Mouse (Mus musculus): ENCODE data around the gene Cacna2d3. TPM values are rescaled to one million over a fixed set of nuclear protein-coding genes. Genes with fewer than 3 reads are reported as not detected.
A peak's percentile ranks its signal among the peaks of the same experiment; 100 is the strongest.

Cacna2d3 gene
- total and polyA plus RNA-seq, 2 experiments from 2014 or later: 24.0 to 32.8 TPM

DNA sequence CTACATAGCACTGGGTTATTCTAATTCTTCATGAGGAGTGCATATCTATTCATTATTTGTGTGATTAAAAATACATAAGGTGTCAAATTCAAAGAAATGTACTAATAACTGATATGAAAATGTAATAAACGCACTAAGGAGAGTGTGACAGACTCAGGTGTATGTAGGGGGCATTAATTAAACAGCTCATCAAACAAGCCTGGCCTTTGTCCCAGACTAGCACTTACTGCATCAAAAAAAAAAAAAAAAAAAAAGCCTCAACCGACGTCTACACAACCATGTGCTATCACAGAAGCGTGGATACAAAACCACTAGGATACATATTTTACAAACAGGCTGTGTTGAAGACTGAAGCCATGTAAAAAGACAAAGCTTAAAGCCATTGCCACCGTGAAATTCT is 169.2 kb downstream of the Cacna2d3 start:
- Histone ChIP-seq H3K9me3 (ENCODE audit: low read length) (no peaks in the 10 kb centered on the region), H3K27ac (ENCODE audit: low read depth, low read length) (no peak overlapping the region), H3K4me2 (ENCODE audit: low read depth, low read length, poor library complexity, severe bottlenecking) (no peak overlapping the region), H3K27me3 (ENCODE audit: insufficient read depth, low read length) (no peaks in the 10 kb centered on the region), H3K9ac (replicated peaks; ENCODE audit: low read length, poor library complexity, severe bottlenecking) (no peak overlapping the region), H3K4me3 (ENCODE audit: low read depth, low read length) (no peak overlapping the region), H3K4me1 (ENCODE audit: insufficient read depth, low read length) (no peaks in the 10 kb centered on the region), H3K36me3 (ENCODE audit: insufficient read depth, low read length) (no peaks in the 10 kb centered on the region)
- WGBS: 59% methylated on average over 5 of the region's 5 CpGs
- no peak for TF ChIP-seq CTCF (IDR thresholded peaks at IDR 0.05)
- ATAC-seq (ENCODE audit: low FRiP score) (no peak), DNase-seq (ENCODE audit: low spot score) (no peak)

DNA sequence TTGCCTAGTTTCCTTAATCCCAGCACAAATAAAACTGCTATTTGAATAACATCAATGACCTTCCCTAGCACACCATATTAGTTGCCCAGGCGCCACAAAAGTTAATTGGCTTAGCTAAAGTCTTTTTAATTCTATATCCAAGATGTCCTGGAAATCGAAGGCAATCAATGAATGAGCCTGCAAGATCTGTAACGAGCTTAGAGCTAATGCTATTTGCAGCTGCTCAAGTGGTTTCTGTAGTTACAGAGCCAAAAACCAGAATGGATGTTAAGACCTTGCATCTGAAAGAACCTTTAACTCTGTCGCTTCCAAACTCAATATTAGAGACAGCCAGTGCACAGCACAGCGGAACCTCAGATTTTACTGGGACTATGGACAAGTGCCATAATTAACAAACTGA is 173.0 kb downstream of the Cacna2d3 start:
- Histone ChIP-seq H3K9ac (replicated peaks; ENCODE audit: low read length, poor library complexity, severe bottlenecking) (no peak overlapping the region), H3K4me3 (ENCODE audit: low read depth, low read length) (no peak overlapping the region), H3K9me3 (ENCODE audit: low read length) (no peaks in the 10 kb centered on the region), H3K27ac (ENCODE audit: low read depth, low read length) (no peak overlapping the region), H3K27me3 (ENCODE audit: insufficient read depth, low read length) (no peaks in the 10 kb centered on the region), H3K4me1 (ENCODE audit: insufficient read depth, low read length) (no peaks in the 10 kb centered on the region), H3K4me2 (ENCODE audit: low read depth, low read length, poor library complexity, severe bottlenecking) (no peak overlapping the region), H3K36me3 (ENCODE audit: insufficient read depth, low read length) (no peaks in the 10 kb centered on the region)
- TF ChIP-seq CTCF (IDR thresholded peaks at IDR 0.05): no peak
- ATAC-seq (ENCODE audit: low FRiP score): no peak
- 31% methylated on average over 5 of the region's 5 CpGs for WGBS
- DNase-seq (ENCODE audit: low spot score): no peak

DNA sequence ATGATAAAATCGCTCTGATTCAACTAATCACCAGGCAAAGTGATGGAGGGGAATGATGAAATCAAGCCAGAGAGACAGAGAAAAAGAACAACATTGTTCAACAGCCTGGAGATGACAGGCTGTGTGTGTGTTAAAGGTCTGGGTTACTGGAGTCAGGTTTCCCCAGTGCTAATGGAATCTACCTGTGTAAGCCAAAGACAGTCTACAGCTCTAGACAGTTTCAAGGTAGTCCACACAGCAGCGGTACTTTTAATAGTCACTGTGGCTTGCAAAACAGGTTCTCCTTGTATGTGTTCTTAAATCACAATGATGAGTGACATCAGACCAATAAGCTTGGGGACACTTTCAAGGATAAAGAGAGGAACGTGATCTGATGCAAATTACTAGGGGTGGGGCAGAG is 191.1 kb downstream of the Cacna2d3 start:
- DNase-seq (ENCODE audit: low spot score): no peak
- Histone ChIP-seq H3K27ac (ENCODE audit: low read depth, low read length) (no peak overlapping the region), H3K27me3 (ENCODE audit: insufficient read depth, low read length) (no peaks in the 10 kb centered on the region), H3K9ac (replicated peaks; ENCODE audit: low read length, poor library complexity, severe bottlenecking) (no peak overlapping the region), H3K4me3 (ENCODE audit: low read depth, low read length) (no peak overlapping the region), H3K4me1 (ENCODE audit: insufficient read depth, low read length) (no peaks in the 10 kb centered on the region), H3K9me3 (ENCODE audit: low read length) (peaks cover 3% of the 10 kb centered on the region; the same call in 1 of the 2 replicates), H3K4me2 (ENCODE audit: low read depth, low read length, poor library complexity, severe bottlenecking) (no peak overlapping the region), H3K36me3 (ENCODE audit: insufficient read depth, low read length) (no peaks in the 10 kb centered on the region)
- ATAC-seq (ENCODE audit: low FRiP score): no peak
- 79% methylated on average over 3 of the region's 3 CpGs for WGBS
- no peak for TF ChIP-seq CTCF (IDR thresholded peaks at IDR 0.05)

DNA sequence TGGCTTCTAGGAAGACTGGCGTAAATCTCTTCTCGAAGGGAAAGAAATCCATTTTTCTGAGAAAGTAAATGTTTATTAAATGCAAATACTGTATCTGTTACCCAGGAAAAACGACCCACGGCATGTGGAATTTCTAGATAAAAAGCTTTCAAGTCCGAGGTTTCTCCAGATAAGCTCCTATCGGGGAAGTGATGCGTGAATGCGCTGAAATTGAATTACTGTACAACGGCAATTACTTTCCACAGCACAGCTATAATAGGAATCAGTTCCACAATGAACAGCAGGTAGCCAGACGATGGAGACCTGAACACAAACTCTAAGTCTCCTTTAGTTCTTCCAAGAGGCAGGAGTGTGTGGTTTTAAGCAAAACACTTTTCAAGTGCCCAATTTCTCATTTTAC is 193.0 kb downstream of the Cacna2d3 start:
- H3K9ac ChIP-seq (replicated peaks; ENCODE audit: low read length, poor library complexity, severe bottlenecking): no peak overlapping the region
- H3K27ac ChIP-seq (ENCODE audit: low read depth, low read length): no peak overlapping the region
- H3K4me1 ChIP-seq (ENCODE audit: insufficient read depth, low read length): no peaks in the 10 kb centered on the region
- no peak overlapping the region for H3K4me2 ChIP-seq (ENCODE audit: low read depth, low read length, poor library complexity, severe bottlenecking)
- H3K36me3 ChIP-seq (ENCODE audit: insufficient read depth, low read length): no peaks in the 10 kb centered on the region
- no peak for TF ChIP-seq CTCF (IDR thresholded peaks at IDR 0.05)
- DNase-seq (ENCODE audit: low spot score) (peak; percentile 20), ATAC-seq (ENCODE audit: low FRiP score) (no peak)
- H3K9me3 ChIP-seq (ENCODE audit: low read length): peaks cover 3% of the 10 kb centered on the region; the same call in 1 of the 2 replicates
- H3K4me3 ChIP-seq (ENCODE audit: low read depth, low read length): no peak overlapping the region
- H3K27me3 ChIP-seq (ENCODE audit: insufficient read depth, low read length): no peaks in the 10 kb centered on the region
- 44% methylated on average over 10 of the region's 10 CpGs for WGBS

DNA sequence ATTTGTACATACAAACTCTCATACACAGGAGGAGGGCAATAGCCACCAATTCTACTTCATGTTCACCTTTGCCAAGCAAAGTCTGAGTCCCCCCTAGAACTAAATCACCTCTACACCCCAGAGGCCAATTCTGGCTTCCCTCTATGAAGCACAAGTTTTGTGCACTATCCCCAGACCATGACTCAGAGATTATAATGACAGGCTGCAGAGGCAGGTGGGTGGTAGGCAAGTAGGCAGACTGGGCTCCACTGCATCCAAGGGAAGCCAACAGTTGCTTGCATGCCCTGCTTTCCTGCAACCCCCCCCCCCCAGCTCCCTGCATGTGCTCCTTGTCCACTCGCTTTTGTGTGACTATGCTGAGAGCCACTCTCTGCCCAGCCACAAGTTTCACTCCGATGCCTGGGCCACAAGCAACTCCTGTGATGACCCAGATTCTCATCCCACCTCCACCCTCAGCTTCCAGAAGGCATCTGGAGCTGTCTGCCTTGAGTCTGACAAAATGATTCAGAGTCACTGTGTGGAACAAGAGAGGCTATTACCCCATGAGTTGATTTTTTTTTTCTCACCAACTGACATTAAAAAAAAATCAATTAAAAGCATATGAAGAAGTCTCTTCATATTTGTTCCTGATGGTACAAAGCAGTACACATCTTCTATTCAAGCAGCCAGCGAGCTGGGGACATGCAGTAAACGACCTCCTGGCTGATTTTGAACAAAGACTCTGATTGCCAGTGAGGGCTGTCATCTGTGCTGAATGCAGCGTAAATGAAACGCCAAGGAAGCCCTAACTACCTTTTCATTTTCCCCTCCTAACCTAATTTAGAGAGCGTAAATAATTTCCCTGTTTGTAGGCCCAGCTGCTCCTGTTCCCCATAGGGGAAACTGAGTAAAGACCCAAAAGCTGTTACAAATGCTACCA is 201.7 kb downstream of the Cacna2d3 start:
- Histone ChIP-seq H3K4me2 (ENCODE audit: low read depth, low read length, poor library complexity, severe bottlenecking) (no peak overlapping the region), H3K9me3 (ENCODE audit: low read length) (no peaks in the 10 kb centered on the region), H3K27ac (ENCODE audit: low read depth, low read length) (no peak overlapping the region), H3K9ac (replicated peaks; ENCODE audit: low read length, poor library complexity, severe bottlenecking) (no peak overlapping the region), H3K27me3 (ENCODE audit: insufficient read depth, low read length) (no peaks in the 10 kb centered on the region), H3K4me3 (ENCODE audit: low read depth, low read length) (no peak overlapping the region), H3K4me1 (ENCODE audit: insufficient read depth, low read length) (no peaks in the 10 kb centered on the region), H3K36me3 (ENCODE audit: insufficient read depth, low read length) (no peaks in the 10 kb centered on the region)
- no peak for DNase-seq (ENCODE audit: low spot score)
- WGBS: 43% methylated on average over 7 of the region's 7 CpGs
- no peak for TF ChIP-seq CTCF (IDR thresholded peaks at IDR 0.05)
- no peak for ATAC-seq (ENCODE audit: low FRiP score)

DNA sequence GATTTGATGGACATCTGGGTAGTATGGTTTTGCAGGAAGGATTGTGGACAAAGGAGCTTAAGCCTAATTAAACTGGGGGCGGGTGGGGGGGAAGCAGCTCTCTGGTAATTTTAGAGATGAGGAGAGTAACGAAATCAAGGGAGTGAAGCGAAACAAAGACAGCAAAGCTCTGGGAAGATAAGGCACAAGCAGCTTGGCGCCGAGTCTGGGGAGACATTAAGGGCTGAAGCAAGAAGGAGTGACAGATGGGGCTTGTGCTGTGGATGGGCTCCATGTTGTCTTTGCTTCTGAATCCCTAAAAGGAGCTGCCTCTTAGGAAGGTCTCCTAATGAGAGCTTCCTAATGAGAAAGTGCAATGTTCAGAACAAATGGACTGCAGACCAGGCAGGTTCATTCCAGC is 219.0 kb downstream of the Cacna2d3 start:
- no peaks in the 10 kb centered on the region for H3K36me3 ChIP-seq (ENCODE audit: insufficient read depth, low read length)
- no peaks in the 10 kb centered on the region for H3K27me3 ChIP-seq (ENCODE audit: insufficient read depth, low read length)
- no peak for ATAC-seq (ENCODE audit: low FRiP score)
- H3K4me1 ChIP-seq (ENCODE audit: insufficient read depth, low read length): no peaks in the 10 kb centered on the region; the same call in 1 of the 2 replicates
- no peak overlapping the region for H3K27ac ChIP-seq (ENCODE audit: low read depth, low read length)
- DNase-seq (ENCODE audit: low spot score): peak; percentile 45
- WGBS: 29% methylated on average over 5 of the region's 5 CpGs
- no peak overlapping the region for H3K9ac ChIP-seq (replicated peaks; ENCODE audit: low read length, poor library complexity, severe bottlenecking)
- no peak for TF ChIP-seq CTCF (IDR thresholded peaks at IDR 0.05)
- no peak overlapping the region for H3K4me2 ChIP-seq (ENCODE audit: low read depth, low read length, poor library complexity, severe bottlenecking)
- no peaks in the 10 kb centered on the region for H3K9me3 ChIP-seq (ENCODE audit: low read length)
- H3K4me3 ChIP-seq (ENCODE audit: low read depth, low read length): no peak overlapping the region

Measured in midbrain, postnatal 0 days (tissue).